Mouse (Mus musculus): ENCODE data around the gene 2010109A12Rik.

The 2010109A12Rik gene

GRCm38 (mm10) chr5:93206109-93207005 lies at the start of gene 2010109A12Rik, which contains the start of gene Ccni:
Gene 2010109A12Rik, plus strand, starts transcription at chr5:93206518.
Gene Ccni, minus strand, starts transcription at chr5:93206495.
- peak; percentile 98 for DNase-seq (ENCODE audit: low read depth, low spot score)

- DNase-seq (ENCODE audit: low read depth, low spot score): peak; percentile 39
Observed at GRCm38 (mm10) chr5:93163541-93163940, 42.8 kb upstream of the 2010109A12Rik start.

- DNase-seq (ENCODE audit: low read depth, low spot score): peak; percentile 19
Observed at GRCm38 (mm10) chr5:93167919-93168516, 38.3 kb upstream of the 2010109A12Rik start.

- no peak for DNase-seq (ENCODE audit: low read depth, low spot score)
Observed at GRCm38 (mm10) chr5:93168654-93169053, 37.7 kb upstream of the 2010109A12Rik start.

GRCm38 (mm10) chr5:93171420-93171819 lies 34.9 kb upstream of the 2010109A12Rik start:
- no peak for DNase-seq (ENCODE audit: low read depth, low spot score)

GRCm38 (mm10) chr5:93172536-93172935 lies 33.8 kb upstream of the 2010109A12Rik start:
- DNase-seq (ENCODE audit: low read depth, low spot score): no peak

- DNase-seq (ENCODE audit: low read depth, low spot score): no peak
Observed at GRCm38 (mm10) chr5:93174675-93175074, 31.6 kb upstream of the 2010109A12Rik start.

- no peak for DNase-seq (ENCODE audit: low read depth, low spot score)
Observed at GRCm38 (mm10) chr5:93178616-93179015, 27.7 kb upstream of the 2010109A12Rik start.

- DNase-seq (ENCODE audit: low read depth, low spot score): peak; percentile 29
Observed at GRCm38 (mm10) chr5:93180252-93180651, 26.1 kb upstream of the 2010109A12Rik start.

- no peak for DNase-seq (ENCODE audit: low read depth, low spot score)
Observed at GRCm38 (mm10) chr5:93183311-93183710, 23.0 kb upstream of the 2010109A12Rik start.

GRCm38 (mm10) chr5:93184548-93184947 lies 21.8 kb upstream of the 2010109A12Rik start:
- no peak for DNase-seq (ENCODE audit: low read depth, low spot score)

GRCm38 (mm10) chr5:93189607-93190006 lies 16.7 kb upstream of the 2010109A12Rik start:
- no peak for DNase-seq (ENCODE audit: low read depth, low spot score)

GRCm38 (mm10) chr5:93190428-93190827 lies 15.9 kb upstream of the 2010109A12Rik start:
- DNase-seq (ENCODE audit: low read depth, low spot score): no peak

- no peak for DNase-seq (ENCODE audit: low read depth, low spot score)
Observed at GRCm38 (mm10) chr5:93198232-93198631, 8.1 kb upstream of the 2010109A12Rik start.

GRCm38 (mm10) chr5:93201181-93201580 lies 5.1 kb upstream of the 2010109A12Rik start:
- DNase-seq (ENCODE audit: low read depth, low spot score): no peak

- DNase-seq (ENCODE audit: low read depth, low spot score): peak; percentile 21
Observed at GRCm38 (mm10) chr5:93205371-93206108, 778 bp upstream of the 2010109A12Rik start.

GRCm38 (mm10) chr5:93207006-93207348 lies 659 bp downstream of the 2010109A12Rik start:
- peak; percentile 9 for DNase-seq (ENCODE audit: low read depth, low spot score)

- DNase-seq (ENCODE audit: low read depth, low spot score): no peak
Observed at GRCm38 (mm10) chr5:93207555-93207954, 1.2 kb downstream of the 2010109A12Rik start.

GRCm38 (mm10) chr5:93218375-93218774 lies 12.1 kb downstream of the 2010109A12Rik start:
- no peak for DNase-seq (ENCODE audit: low read depth, low spot score)

- no peak for DNase-seq (ENCODE audit: low read depth, low spot score)
Observed at GRCm38 (mm10) chr5:93221661-93222060, 15.3 kb downstream of the 2010109A12Rik start.

- no peak for DNase-seq (ENCODE audit: low read depth, low spot score)
Observed at GRCm38 (mm10) chr5:93224549-93224948, 18.2 kb downstream of the 2010109A12Rik start.

GRCm38 (mm10) chr5:93227157-93227556 lies 20.8 kb downstream of the 2010109A12Rik start:
- DNase-seq (ENCODE audit: low read depth, low spot score): no peak
